Mouse (Mus musculus): ENCODE measurements around the gene Sbk2. TPM values are rescaled to one million over a fixed set of nuclear protein-coding genes. Genes with fewer than 3 reads are reported as not detected.

The Sbk2 gene
- polyA plus RNA-seq, 1 experiment, result 0.06 TPM

DNA sequence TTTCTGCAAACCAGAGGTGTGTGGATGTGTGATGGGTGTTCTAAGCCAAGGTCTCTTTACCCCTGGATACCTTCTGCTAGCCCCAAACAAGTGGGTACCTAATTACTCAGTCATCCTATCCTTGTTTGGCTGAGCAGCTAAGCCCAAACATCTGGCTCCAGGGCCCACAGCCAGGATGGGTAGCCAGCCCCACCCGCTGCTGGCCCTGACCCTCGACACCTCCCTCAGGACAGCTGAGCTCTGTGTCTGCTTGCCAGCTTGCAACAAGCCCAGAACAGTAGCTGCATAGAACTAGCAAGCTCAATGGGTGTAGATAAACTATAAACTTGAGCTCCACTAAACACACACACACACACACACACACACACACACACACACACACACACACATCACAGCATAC is 16.4 kb downstream of the Sbk2 start:
- H3K36me3 ChIP-seq (ENCODE audit: control insufficient read depth, insufficient read depth), result no peaks in the 10 kb centered on the region
- H3K27me3 ChIP-seq (ENCODE audit: control insufficient read depth, insufficient read depth, insufficient read length), result peaks cover 6% of the 10 kb centered on the region
- no peak overlapping the region for H3ac ChIP-seq (ENCODE audit: control insufficient read depth, insufficient read length, low read depth)
- no peaks in the 10 kb centered on the region for H3K79me3 ChIP-seq (ENCODE audit: low read depth)
- H3K4me3 ChIP-seq (ENCODE audit: insufficient read depth, poor library complexity, severe bottlenecking), result no peak overlapping the region
- TF ChIP-seq FOSL1 (IDR thresholded peaks at IDR 0.05; ENCODE audit: insufficient read depth, low read length, poor library complexity, severe bottlenecking) (no peak), USF1 (IDR thresholded peaks at IDR 0.05; ENCODE audit: low read depth) (no peak), MYOD1 (IDR thresholded peaks at IDR 0.05; ENCODE audit: control insufficient read depth, insufficient read length, low read depth) (no peak), CEBPB (IDR thresholded peaks at IDR 0.05; ENCODE audit: low read depth) (no peak), MAX (IDR thresholded peaks at IDR 0.05) (no peak)
- H3K79me2 ChIP-seq (ENCODE audit: control insufficient read depth, insufficient read depth), result no peaks in the 10 kb centered on the region

DNA sequence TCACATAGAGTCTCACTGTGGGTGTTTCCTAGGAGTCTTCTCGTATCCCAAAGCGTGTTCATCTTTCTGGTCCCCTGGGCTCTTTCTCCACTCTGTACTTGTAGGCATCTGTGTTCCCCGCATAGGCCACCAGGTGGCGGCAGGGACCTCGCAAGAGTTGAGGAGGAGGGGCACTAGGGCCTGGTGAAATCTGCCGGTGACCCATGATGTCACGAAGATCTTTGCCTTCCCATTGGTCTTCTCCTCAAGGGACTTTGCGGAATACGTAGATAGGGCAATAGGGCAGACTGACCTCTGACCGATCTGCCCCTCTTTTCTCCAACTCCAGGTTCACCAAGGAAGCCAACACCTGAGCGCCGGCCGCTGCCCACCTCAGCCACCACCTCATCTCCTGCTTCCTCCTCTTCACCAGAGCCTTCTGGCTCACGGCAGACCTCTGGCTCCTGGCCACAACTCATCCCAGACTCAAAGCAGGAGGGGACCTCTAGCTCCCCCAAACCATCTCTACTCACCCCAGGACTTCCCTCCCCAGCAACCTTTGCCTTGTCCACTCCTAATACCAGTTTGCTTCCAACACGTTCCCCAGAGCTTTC is 20.9 kb downstream of the Sbk2 start:
- no peak overlapping the region for H3K4me3 ChIP-seq (ENCODE audit: insufficient read depth, poor library complexity, severe bottlenecking)
- no peaks in the 10 kb centered on the region for H3K36me3 ChIP-seq (ENCODE audit: control insufficient read depth, insufficient read depth)
- TF ChIP-seq CEBPB (IDR thresholded peaks at IDR 0.05; ENCODE audit: low read depth) (no peak), MAX (IDR thresholded peaks at IDR 0.05) (no peak), CTCF (IDR thresholded peaks at IDR 0.05; ENCODE audit: control insufficient read depth, insufficient read depth, insufficient read length) (peak; percentile 79)
- H3K79me2 ChIP-seq (ENCODE audit: control insufficient read depth, insufficient read depth), result no peaks in the 10 kb centered on the region
- H3K27me3 ChIP-seq (ENCODE audit: control insufficient read depth, insufficient read depth, insufficient read length), result peaks cover 6% of the 10 kb centered on the region
- no peaks in the 10 kb centered on the region for H3K79me3 ChIP-seq (ENCODE audit: low read depth)
- no peak overlapping the region for H3ac ChIP-seq (ENCODE audit: control insufficient read depth, insufficient read length, low read depth)

DNA sequence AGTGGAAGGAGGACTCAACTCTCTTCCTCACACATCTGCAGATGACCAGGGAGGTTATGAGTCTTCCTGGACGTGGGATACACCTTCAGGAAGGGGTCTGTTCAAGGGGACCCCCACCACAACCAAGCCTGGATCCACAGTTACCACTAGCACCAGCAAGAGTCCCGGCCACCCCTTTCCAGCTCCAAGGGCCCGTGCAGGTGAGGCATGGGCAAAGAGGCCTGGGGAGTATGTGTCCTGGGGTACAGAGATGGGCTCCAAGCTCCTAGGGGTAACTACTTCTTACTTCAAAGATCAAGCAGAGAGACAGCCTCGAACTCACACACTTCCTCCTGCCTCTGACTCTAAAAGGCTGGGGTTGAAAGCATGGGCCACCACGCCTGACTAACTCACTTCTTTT is 21.5 kb downstream of the Sbk2 start:
- TF ChIP-seq CEBPB (IDR thresholded peaks at IDR 0.05; ENCODE audit: low read depth) (no peak), CTCF (IDR thresholded peaks at IDR 0.05; ENCODE audit: control insufficient read depth, insufficient read depth, insufficient read length) (no peak), MYOD1 (IDR thresholded peaks at IDR 0.05; ENCODE audit: control insufficient read depth, insufficient read length, low read depth) (no peak), USF1 (IDR thresholded peaks at IDR 0.05; ENCODE audit: low read depth) (no peak)
- H3K36me3 ChIP-seq (ENCODE audit: control insufficient read depth, insufficient read depth), result no peaks in the 10 kb centered on the region
- H3K4me3 ChIP-seq (ENCODE audit: insufficient read depth, poor library complexity, severe bottlenecking), result no peak overlapping the region
- H3K27me3 ChIP-seq (ENCODE audit: control insufficient read depth, insufficient read depth, insufficient read length), result peaks cover 2% of the 10 kb centered on the region
- H3ac ChIP-seq (ENCODE audit: control insufficient read depth, insufficient read length, low read depth), result no peak overlapping the region
- no peaks in the 10 kb centered on the region for H3K79me3 ChIP-seq (ENCODE audit: low read depth)
- H3K79me2 ChIP-seq (ENCODE audit: control insufficient read depth, insufficient read depth), result no peaks in the 10 kb centered on the region

GRCm38 (mm10) chr7:4940068-4940479 is 24.1 kb downstream of the Sbk2 start:
- no peaks in the 10 kb centered on the region for H3K36me3 ChIP-seq (ENCODE audit: control insufficient read depth, insufficient read depth)

GRCm38 (mm10) chr7:4938456-4938855 is 25.8 kb downstream of the Sbk2 start:
- H3ac ChIP-seq (ENCODE audit: control insufficient read depth, insufficient read length, low read depth), result no peak overlapping the region
- no peaks in the 10 kb centered on the region for H3K79me3 ChIP-seq (ENCODE audit: low read depth)
- no peaks in the 10 kb centered on the region for H3K79me2 ChIP-seq (ENCODE audit: control insufficient read depth, insufficient read depth)
- no peak overlapping the region for H3K4me3 ChIP-seq (ENCODE audit: insufficient read depth, poor library complexity, severe bottlenecking)
- H3K36me3 ChIP-seq (ENCODE audit: control insufficient read depth, insufficient read depth), result no peaks in the 10 kb centered on the region
- H3K27me3 ChIP-seq (ENCODE audit: control insufficient read depth, insufficient read depth, insufficient read length), result no peaks in the 10 kb centered on the region
- TF ChIP-seq CTCF (IDR thresholded peaks at IDR 0.05; ENCODE audit: control insufficient read depth, insufficient read depth, insufficient read length), result peak; percentile 86
- no peak for TF ChIP-seq MYOD1 (IDR thresholded peaks at IDR 0.05; ENCODE audit: control insufficient read depth, insufficient read length, low read depth)
- TF ChIP-seq USF1 (IDR thresholded peaks at IDR 0.05; ENCODE audit: low read depth), result no peak
- no peak for TF ChIP-seq MYOG (IDR thresholded peaks at IDR 0.05; ENCODE audit: control insufficient read depth, extremely low read depth, insufficient read length)
- TF ChIP-seq FOSL1 (IDR thresholded peaks at IDR 0.05; ENCODE audit: insufficient read depth, low read length, poor library complexity, severe bottlenecking), result no peak
- TF ChIP-seq CEBPB (IDR thresholded peaks at IDR 0.05; ENCODE audit: low read depth), result no peak
- TF ChIP-seq MAX (IDR thresholded peaks at IDR 0.05), result no peak

More at GRCm38 (mm10) chr7:4940068-4940479, 24.1 kb downstream of the Sbk2 start:
- TF ChIP-seq CTCF (IDR thresholded peaks at IDR 0.05; ENCODE audit: control insufficient read depth, insufficient read depth, insufficient read length) (peak; percentile 63), USF1 (IDR thresholded peaks at IDR 0.05; ENCODE audit: low read depth) (no peak)
- Histone ChIP-seq H3K79me3 (ENCODE audit: low read depth) (no peaks in the 10 kb centered on the region), H3K4me3 (ENCODE audit: insufficient read depth, poor library complexity, severe bottlenecking) (no peak overlapping the region), H3K79me2 (ENCODE audit: control insufficient read depth, insufficient read depth) (no peaks in the 10 kb centered on the region), H3K27me3 (ENCODE audit: control insufficient read depth, insufficient read depth, insufficient read length) (no peaks in the 10 kb centered on the region), H3ac (ENCODE audit: control insufficient read depth, insufficient read length, low read depth) (no peak overlapping the region)

DNA sequence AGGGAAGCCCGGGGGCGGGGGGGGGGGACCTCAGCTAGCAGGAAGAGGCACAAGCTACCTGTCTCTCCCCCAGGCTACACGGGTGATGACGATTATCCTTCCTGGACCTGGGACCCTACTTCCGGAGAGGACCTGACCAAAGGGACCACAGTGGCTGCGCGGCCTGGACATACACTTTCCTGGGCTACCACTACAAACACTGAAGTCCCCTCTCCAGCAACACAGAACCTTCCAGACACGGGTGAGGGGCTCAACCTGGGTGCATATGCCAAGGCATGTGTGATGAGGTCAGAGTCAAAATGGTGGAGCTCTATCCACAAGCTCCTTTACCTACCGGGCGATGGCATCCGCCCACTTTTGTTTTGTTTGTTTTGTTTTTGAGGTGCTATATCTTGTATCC is 26.8 kb downstream of the Sbk2 start:
- H3K27me3 ChIP-seq (ENCODE audit: control insufficient read depth, insufficient read depth, insufficient read length), result no peaks in the 10 kb centered on the region
- H3K79me2 ChIP-seq (ENCODE audit: control insufficient read depth, insufficient read depth), result no peaks in the 10 kb centered on the region
- H3K4me3 ChIP-seq (ENCODE audit: insufficient read depth, poor library complexity, severe bottlenecking), result no peak overlapping the region
- no peaks in the 10 kb centered on the region for H3K36me3 ChIP-seq (ENCODE audit: control insufficient read depth, insufficient read depth)
- no peaks in the 10 kb centered on the region for H3K79me3 ChIP-seq (ENCODE audit: low read depth)
- H3ac ChIP-seq (ENCODE audit: control insufficient read depth, insufficient read length, low read depth), result no peak overlapping the region
- no peak for TF ChIP-seq MYOD1 (IDR thresholded peaks at IDR 0.05; ENCODE audit: control insufficient read depth, insufficient read length, low read depth)
- no peak for TF ChIP-seq FOSL1 (IDR thresholded peaks at IDR 0.05; ENCODE audit: insufficient read depth, low read length, poor library complexity, severe bottlenecking)
- TF ChIP-seq MYOG (IDR thresholded peaks at IDR 0.05; ENCODE audit: control insufficient read depth, extremely low read depth, insufficient read length), result no peak
- TF ChIP-seq MAX (IDR thresholded peaks at IDR 0.05), result no peak
- TF ChIP-seq CEBPB (IDR thresholded peaks at IDR 0.05; ENCODE audit: low read depth), result no peak
- TF ChIP-seq USF1 (IDR thresholded peaks at IDR 0.05; ENCODE audit: low read depth), result no peak
- TF ChIP-seq CTCF (IDR thresholded peaks at IDR 0.05; ENCODE audit: control insufficient read depth, insufficient read depth, insufficient read length), result no peak
